Mouse (Mus musculus) midbrain, embryonic 12.5 days (tissue): ENCODE measurements around the gene Klk8. TPM values are rescaled to one million over a fixed set of nuclear protein-coding genes. Genes with fewer than 3 reads are reported as not detected.

ENCODE experiments used
- ATAC-seq: fragments of 200-750 bp; cut with Nextera tagmentation; 2 replicates; pipeline ENCODE4 v1.8.0; 2017; ENCODE audit warnings: low read depth, moderate TSS enrichment, moderate library complexity; ENCODE audit not compliant: low FRiP score
- H3K27ac ChIP-seq: fragments of 300-500 bp; sonication (generic); replicated peaks from 2 replicates; pipeline ENCODE4 v1.5.1; 2016; ENCODE audit warnings: mild to moderate bottlenecking
- H3K27me3 ChIP-seq: fragments of 300-500 bp; sonication (generic); 2 replicates; pipeline ENCODE4 v1.6.1; 2016; ENCODE audit warnings: mild to moderate bottlenecking
- H3K36me3 ChIP-seq: fragments of 300-500 bp; sonication (generic); 2 replicates; pipeline ENCODE4 v1.6.1; 2016
- H3K4me1 ChIP-seq: fragments of 300-500 bp; sonication (generic); 2 replicates; pipeline ENCODE4 v1.6.1; 2016
- H3K4me2 ChIP-seq: fragments of 300-500 bp; sonication (generic); replicated peaks from 2 replicates; pipeline ENCODE4 v1.6.1; 2016; ENCODE audit warnings: mild to moderate bottlenecking, moderate library complexity
- H3K4me3 ChIP-seq: fragments of 300-500 bp; sonication (generic); 2 replicates; pipeline ENCODE4 v1.5.1; 2016; ENCODE audit warnings: mild to moderate bottlenecking
- H3K9ac ChIP-seq: fragments of 300-500 bp; sonication (generic); replicated peaks from 2 replicates; pipeline ENCODE4 v1.6.1; 2016; ENCODE audit warnings: mild to moderate bottlenecking, moderate library complexity
- H3K9me3 ChIP-seq: fragments of 300-500 bp; sonication (generic); 2 replicates; pipeline ENCODE4 v1.6.1; 2016; ENCODE audit warnings: mild to moderate bottlenecking
- WGBS: fragments of 180-500 bp; shearing (Covaris S2); methylation state at CpG from one replicate; pipeline ENCODE4 v1.1.7; 2016; 5-methylcytosine and 5-hydroxymethylcytosine counted together
- polyA plus RNA-seq: library from polyadenylated mRNA; unstranded; fragments of >200 nt; fragmentation: Nextera tagmentation; extraction: Ambion mirVana; gene quantifications from 2 replicates; pipeline ENCODE4 v1.2.1, GENCODE M21; 2016

Gene Klk8
- polyA plus RNA-seq, 1 experiment from 2014 or later = 6.3 TPM

GRCm38 (mm10) chr7:43796355-43796754, 1.0 kb upstream of the Klk8 start:
- H3K4me1 ChIP-seq = peaks cover 12% of the 10 kb centered on the region
- H3K4me2 ChIP-seq = peak overlapping the region; percentile 76
- no peaks in the 10 kb centered on the region for H3K9me3 ChIP-seq
- peak overlapping the region; percentile 48 for H3K4me3 ChIP-seq
- no peaks in the 10 kb centered on the region for H3K36me3 ChIP-seq
- no peak for ATAC-seq
- H3K27me3 ChIP-seq = peaks cover 45% of the 10 kb centered on the region
- H3K27ac ChIP-seq = no peak overlapping the region
- H3K9ac ChIP-seq = no peak overlapping the region
- 8% methylated on average over 7 of the region's 8 CpGs for WGBS

- 36% methylated on average over 13 of the region's 13 CpGs for WGBS
- Histone ChIP-seq H3K9me3 (no peaks in the 10 kb centered on the region), H3K36me3 (no peaks in the 10 kb centered on the region), H3K27me3 (peaks cover 45% of the 10 kb centered on the region), H3K4me1 (peaks cover 12% of the 10 kb centered on the region), H3K4me3 (peak overlapping the region; percentile 48), H3K27ac (no peak overlapping the region), H3K9ac (no peak overlapping the region), H3K4me2 (peak overlapping the region; percentile 76)
- peak; percentile 34; the same call in 1 of the 2 replicates for ATAC-seq
These were observed 576 bp downstream of the Klk8 start for GRCm38 (mm10) chr7:43797844-43798462.

- Histone ChIP-seq H3K27ac (no peak overlapping the region), H3K9ac (no peak overlapping the region), H3K4me1 (peaks cover 12% of the 10 kb centered on the region), H3K36me3 (no peaks in the 10 kb centered on the region), H3K4me3 (no peak overlapping the region), H3K9me3 (no peaks in the 10 kb centered on the region), H3K4me2 (no peak overlapping the region), H3K27me3 (peaks cover 41% of the 10 kb centered on the region)
- 74% methylated on average over 7 of the region's 7 CpGs for WGBS
- ATAC-seq = no peak
These were observed 2.5 kb downstream of the Klk8 start for GRCm38 (mm10) chr7:43799876-43800275.

GRCm38 (mm10) chr7:43810994-43811393, 13.6 kb downstream of the Klk8 start, which contains the start of gene Klk7:
Klk7 (plus strand) TSS chr7:43811294.
- no peaks in the 10 kb centered on the region for H3K9me3 ChIP-seq
- WGBS = 52% methylated on average over 5 of the region's 5 CpGs

GRCm38 (mm10) chr7:43815211-43815610, 17.8 kb downstream of the Klk8 start:
- H3K9ac ChIP-seq = no peak overlapping the region
- H3K36me3 ChIP-seq = no peaks in the 10 kb centered on the region
- 88% methylated on average over 7 of the region's 7 CpGs for WGBS
- H3K4me3 ChIP-seq = no peak overlapping the region
- no peak overlapping the region for H3K4me2 ChIP-seq
- no peaks in the 10 kb centered on the region for H3K9me3 ChIP-seq
- no peaks in the 10 kb centered on the region for H3K27me3 ChIP-seq
- ATAC-seq = no peak
- H3K4me1 ChIP-seq = no peaks in the 10 kb centered on the region
- no peak overlapping the region for H3K27ac ChIP-seq

More at GRCm38 (mm10) chr7:43810994-43811393, 13.6 kb downstream of the Klk8 start, which contains the start of gene Klk7:
- H3K27ac ChIP-seq = no peak within 1 kb of the TSS
- no peaks in the 10 kb centered on the region for H3K27me3 ChIP-seq
- no peaks in the 10 kb centered on the region for H3K36me3 ChIP-seq
- H3K4me1 ChIP-seq = no peaks in the 10 kb centered on the region
- no peak within 1 kb of the TSS for H3K4me2 ChIP-seq
- no peak for ATAC-seq
- H3K4me3 ChIP-seq = no peak within 1 kb of the TSS
- no peak within 1 kb of the TSS for H3K9ac ChIP-seq

GRCm38 (mm10) chr7:43816746-43817145, 19.4 kb downstream of the Klk8 start:
- no peaks in the 10 kb centered on the region for H3K27me3 ChIP-seq
- no peak for ATAC-seq
- H3K9me3 ChIP-seq = no peaks in the 10 kb centered on the region

GRCm38 (mm10) chr7:43821581-43821980, 24.2 kb downstream of the Klk8 start:
- Histone ChIP-seq H3K4me2 (no peak overlapping the region), H3K27me3 (no peaks in the 10 kb centered on the region), H3K36me3 (no peaks in the 10 kb centered on the region), H3K9ac (no peak overlapping the region), H3K4me1 (no peaks in the 10 kb centered on the region), H3K27ac (no peak overlapping the region), H3K9me3 (no peaks in the 10 kb centered on the region), H3K4me3 (no peak overlapping the region)
- no peak for ATAC-seq
- WGBS = 90% methylated on average over 7 of the region's 7 CpGs

More at GRCm38 (mm10) chr7:43816746-43817145, 19.4 kb downstream of the Klk8 start:
- no peak overlapping the region for H3K4me2 ChIP-seq
- H3K4me3 ChIP-seq = no peak overlapping the region
- no peaks in the 10 kb centered on the region for H3K4me1 ChIP-seq
- no peak overlapping the region for H3K9ac ChIP-seq
- no peaks in the 10 kb centered on the region for H3K36me3 ChIP-seq
- H3K27ac ChIP-seq = no peak overlapping the region

- Histone ChIP-seq H3K4me2 (no peak within 1 kb of the TSS), H3K9me3 (no peaks in the 10 kb centered on the region), H3K27ac (no peak within 1 kb of the TSS), H3K4me3 (no peak within 1 kb of the TSS), H3K36me3 (no peaks in the 10 kb centered on the region), H3K9ac (no peak within 1 kb of the TSS), H3K27me3 (no peaks in the 10 kb centered on the region), H3K4me1 (no peaks in the 10 kb centered on the region)
- 80% methylated on average over 10 of the region's 10 CpGs for WGBS
- ATAC-seq = no peak
These were observed 26.8 kb downstream of the Klk8 start, which contains the start of gene Klk6 for GRCm38 (mm10) chr7:43824199-43824598. Klk6 (plus strand) TSS chr7:43824499.

- ATAC-seq = no peak
- Histone ChIP-seq H3K9ac (no peak overlapping the region), H3K4me2 (no peak overlapping the region), H3K4me1 (no peaks in the 10 kb centered on the region), H3K36me3 (no peaks in the 10 kb centered on the region), H3K9me3 (no peaks in the 10 kb centered on the region), H3K27ac (no peak overlapping the region), H3K27me3 (no peaks in the 10 kb centered on the region), H3K4me3 (no peak overlapping the region)
- 87% methylated on average over 5 of the region's 5 CpGs for WGBS
These were observed 28.7 kb downstream of the Klk8 start for GRCm38 (mm10) chr7:43826056-43826455.

- H3K4me1 ChIP-seq = no peaks in the 10 kb centered on the region
- no peak overlapping the region for H3K4me2 ChIP-seq
- H3K27ac ChIP-seq = no peak overlapping the region
- no peaks in the 10 kb centered on the region for H3K9me3 ChIP-seq
- H3K9ac ChIP-seq = no peak overlapping the region
- no peaks in the 10 kb centered on the region for H3K27me3 ChIP-seq
- ATAC-seq = no peak
- whole genome bisulfite sequencing = 85% methylated on average over 4 of the region's 4 CpGs
- no peak overlapping the region for H3K4me3 ChIP-seq
- no peaks in the 10 kb centered on the region for H3K36me3 ChIP-seq
These were observed 30.3 kb downstream of the Klk8 start for GRCm38 (mm10) chr7:43827706-43828105.

GRCm38 (mm10) chr7:43829006-43829405, 31.6 kb downstream of the Klk8 start:
- no peak overlapping the region for H3K9ac ChIP-seq
- H3K27ac ChIP-seq = no peak overlapping the region
- no peaks in the 10 kb centered on the region for H3K36me3 ChIP-seq
- no peak overlapping the region for H3K4me3 ChIP-seq
- ATAC-seq = no peak
- 91% methylated on average over 8 of the region's 8 CpGs for WGBS
- no peaks in the 10 kb centered on the region for H3K9me3 ChIP-seq
- H3K4me1 ChIP-seq = no peaks in the 10 kb centered on the region
- no peaks in the 10 kb centered on the region for H3K27me3 ChIP-seq
- H3K4me2 ChIP-seq = no peak overlapping the region

GRCm38 (mm10) chr7:43841701-43842100, 44.3 kb downstream of the Klk8 start, which contains the start of gene Klk5:
Klk5 (plus strand) TSS chr7:43841971.
- H3K4me3 ChIP-seq = no peak within 1 kb of the TSS
- no peak within 1 kb of the TSS for H3K27ac ChIP-seq
- 80% methylated on average over 3 of the region's 3 CpGs for WGBS
- no peak within 1 kb of the TSS for H3K9ac ChIP-seq
- no peaks in the 10 kb centered on the region for H3K36me3 ChIP-seq
- H3K9me3 ChIP-seq = no peaks in the 10 kb centered on the region
- H3K4me1 ChIP-seq = no peaks in the 10 kb centered on the region
- no peak within 1 kb of the TSS for H3K4me2 ChIP-seq
- no peaks in the 10 kb centered on the region for H3K27me3 ChIP-seq
- no peak for ATAC-seq

- H3K27me3 ChIP-seq = no peaks in the 10 kb centered on the region
- H3K36me3 ChIP-seq = no peaks in the 10 kb centered on the region
- H3K4me1 ChIP-seq = no peaks in the 10 kb centered on the region
- H3K4me3 ChIP-seq = no peak overlapping the region
- H3K4me2 ChIP-seq = no peak overlapping the region
- no peak overlapping the region for H3K9ac ChIP-seq
- H3K27ac ChIP-seq = no peak overlapping the region
- H3K9me3 ChIP-seq = no peaks in the 10 kb centered on the region
- no peak for ATAC-seq
- 92% methylated on average over 4 of the region's 4 CpGs for WGBS
These were observed 46.4 kb downstream of the Klk8 start for GRCm38 (mm10) chr7:43843801-43844200.
